12 mouse cellular contexts compared by ENCODE assay signal in genomic region chr4:106590142-106590541, GRCm38 (mm10). TPM values are rescaled to one million over a fixed set of nuclear protein-coding genes. Genes with fewer than 3 reads are reported as not detected.
DNase-seq lines count a peak whose midpoint lies in the region; ATAC-seq and TF ChIP-seq lines count a peak whose summit lies in the region.
"Had no signal": no experiment of that assay in that cellular context is flagged by ENCODE, and none has a peak within 500 bp of the region (broad histone marks: within the 10 kb centered on the region; RNA-seq: fewer than 3 reads in every experiment).

No protein-coding gene starts in this region.

- no peak overlapping the region for H3K9ac ChIP-seq in intestine, postnatal 0 days (ENCODE audit: low read depth, low read length)
- H3K9ac ChIP-seq in intestine, embryonic 16.5 days (ENCODE audit: low read depth, low read length): no peak overlapping the region
- no peak overlapping the region for H3K9ac ChIP-seq in lung, embryonic 16.5 days (ENCODE audit: low read length)
- no peak overlapping the region for H3K9ac ChIP-seq in forebrain, embryonic 14.5 days (ENCODE audit: low read length)
- H3K9ac ChIP-seq in forebrain, embryonic 16.5 days (replicated peaks; ENCODE audit: low read depth, low read length): no peak overlapping the region
- H3K9ac ChIP-seq: embryonic facial prominence, embryonic 13.5 days; intestine, embryonic 15.5 days had no signal

- peaks cover 43% of the 10 kb centered on the region for H3K36me3 ChIP-seq in intestine, postnatal 0 days (ENCODE audit: control insufficient read depth, insufficient read depth)
- H3K36me3 ChIP-seq in intestine, embryonic 16.5 days (ENCODE audit: control insufficient read depth, insufficient read depth, low read length): peaks cover 28% of the 10 kb centered on the region
- peaks cover 22% of the 10 kb centered on the region for H3K36me3 ChIP-seq in lung, embryonic 16.5 days (ENCODE audit: control insufficient read depth, insufficient read depth, low read length)
- H3K36me3 ChIP-seq in forebrain, embryonic 14.5 days (ENCODE audit: control insufficient read depth, insufficient read depth, low read length): peaks cover 52% of the 10 kb centered on the region
- H3K36me3 ChIP-seq in forebrain, embryonic 16.5 days (ENCODE audit: control insufficient read depth, insufficient read depth): peaks cover 22% of the 10 kb centered on the region

- WGBS in intestine, postnatal 0 days: 53% methylated on average over 9 of the region's 9 CpGs
- 63% methylated on average over 9 of the region's 9 CpGs for WGBS in intestine, embryonic 16.5 days
- 31% methylated on average over 9 of the region's 9 CpGs for WGBS in lung, embryonic 16.5 days
- WGBS in forebrain, embryonic 14.5 days: 84% methylated on average over 9 of the region's 9 CpGs
- WGBS in forebrain, embryonic 16.5 days: 83% methylated on average over 9 of the region's 9 CpGs

- no peak overlapping the region; the same call in 1 of the 2 replicates for H3K27ac ChIP-seq in intestine, postnatal 0 days (ENCODE audit: low read depth, low read length)
- H3K27ac ChIP-seq in intestine, embryonic 16.5 days (ENCODE audit: low read length): no peak overlapping the region
- peak overlapping the region; percentile 27; the same call in 1 of the 2 replicates for H3K27ac ChIP-seq in lung, embryonic 16.5 days (ENCODE audit: low read length)
- no peak overlapping the region for H3K27ac ChIP-seq in forebrain, embryonic 14.5 days (ENCODE audit: low read depth, low read length)
- H3K27ac ChIP-seq in forebrain, embryonic 16.5 days (ENCODE audit: low read length): no peak overlapping the region
- H3K27ac ChIP-seq: embryonic facial prominence, embryonic 13.5 days; intestine, embryonic 15.5 days had no signal

- no peak overlapping the region for H3K4me2 ChIP-seq in intestine, postnatal 0 days (replicated peaks; ENCODE audit: low read depth)
- H3K4me2 ChIP-seq in intestine, embryonic 16.5 days (ENCODE audit: low read depth, low read length): no peak overlapping the region
- no peak overlapping the region for H3K4me2 ChIP-seq in lung, embryonic 16.5 days (ENCODE audit: low read depth, low read length)
- no peak overlapping the region for H3K4me2 ChIP-seq in forebrain, embryonic 14.5 days (ENCODE audit: low read length)
- no peak overlapping the region for H3K4me2 ChIP-seq in forebrain, embryonic 16.5 days (ENCODE audit: low read length)
- H3K4me2 ChIP-seq: embryonic facial prominence, embryonic 13.5 days; intestine, embryonic 15.5 days had no signal

- peak; percentile 36 to 39 for DNase-seq in urinary bladder, postnatal 36 days (ENCODE audit: low spot score in 2 of 2)
- DNase-seq in urinary bladder, postnatal 4 days (ENCODE audit: low spot score in 2 of 2): no peak
- peak; percentile 19 to 33 for DNase-seq in thymus, postnatal 36 days
- DNase-seq in forebrain, embryonic 14.5 days (ENCODE audit: low spot score): no peak
- DNase-seq: cerebellum, adult 9-10 months had no signal

- no peaks in the 10 kb centered on the region for H3K27me3 ChIP-seq in intestine, postnatal 0 days (replicated peaks; ENCODE audit: control insufficient read depth, insufficient read depth, low read length)
- no peaks in the 10 kb centered on the region for H3K27me3 ChIP-seq in intestine, embryonic 16.5 days (replicated peaks; ENCODE audit: control insufficient read depth, insufficient read depth, low read length)
- no peaks in the 10 kb centered on the region for H3K27me3 ChIP-seq in lung, embryonic 16.5 days (ENCODE audit: control insufficient read depth, insufficient read depth, low read depth, low read length)
- no peaks in the 10 kb centered on the region for H3K27me3 ChIP-seq in forebrain, embryonic 14.5 days (replicated peaks; ENCODE audit: control insufficient read depth, insufficient read depth, low read length)
- H3K27me3 ChIP-seq in forebrain, embryonic 16.5 days (replicated peaks; ENCODE audit: control insufficient read depth, insufficient read depth, low read length): no peaks in the 10 kb centered on the region
- H3K27me3 ChIP-seq: embryonic facial prominence, embryonic 13.5 days; intestine, embryonic 15.5 days had no signal

- no peak for TF ChIP-seq CTCF in intestine, postnatal 0 days (IDR thresholded peaks at IDR 0.05; ENCODE audit: low read depth)

- no peaks in the 10 kb centered on the region for H3K9me3 ChIP-seq in intestine, postnatal 0 days (ENCODE audit: control insufficient read depth)
- H3K9me3 ChIP-seq in intestine, embryonic 16.5 days (ENCODE audit: control insufficient read depth, low read length): no peaks in the 10 kb centered on the region
- H3K9me3 ChIP-seq in lung, embryonic 16.5 days (ENCODE audit: control insufficient read depth, low read length): no peaks in the 10 kb centered on the region
- H3K9me3 ChIP-seq in forebrain, embryonic 14.5 days (replicated peaks; ENCODE audit: control insufficient read depth, low read length): no peaks in the 10 kb centered on the region
- H3K9me3 ChIP-seq in forebrain, embryonic 16.5 days (ENCODE audit: control insufficient read depth, low read length): no peaks in the 10 kb centered on the region
- H3K9me3 ChIP-seq: embryonic facial prominence, embryonic 13.5 days; intestine, embryonic 15.5 days had no signal

- ATAC-seq in intestine, postnatal 0 days: peak; percentile 35
- no peak for ATAC-seq in intestine, embryonic 16.5 days
- ATAC-seq in lung, embryonic 16.5 days (ENCODE audit: low read depth): peak; percentile 76
- ATAC-seq in forebrain, embryonic 14.5 days: no peak
- ATAC-seq in forebrain, embryonic 16.5 days: no peak
- ATAC-seq: intestine, embryonic 15.5 days had no signal

- H3K4me1 ChIP-seq in intestine, postnatal 0 days (replicated peaks; ENCODE audit: control insufficient read depth, insufficient read depth, low read length): no peaks in the 10 kb centered on the region
- H3K4me1 ChIP-seq in intestine, embryonic 16.5 days (ENCODE audit: control insufficient read depth, insufficient read depth, low read length): no peaks in the 10 kb centered on the region
- H3K4me1 ChIP-seq in lung, embryonic 16.5 days (replicated peaks; ENCODE audit: control insufficient read depth, insufficient read depth, low read length): peaks cover 10% of the 10 kb centered on the region; the same call in 1 of the 2 replicates
- no peaks in the 10 kb centered on the region for H3K4me1 ChIP-seq in forebrain, embryonic 14.5 days (ENCODE audit: control insufficient read depth, insufficient read depth, low read length)
- no peaks in the 10 kb centered on the region for H3K4me1 ChIP-seq in forebrain, embryonic 16.5 days (replicated peaks; ENCODE audit: control insufficient read depth, insufficient read depth, low read length)
- H3K4me1 ChIP-seq: embryonic facial prominence, embryonic 13.5 days; intestine, embryonic 15.5 days had no signal

- H3K4me3 ChIP-seq in intestine, postnatal 0 days (ENCODE audit: low read depth, low read length): no peak overlapping the region
- H3K4me3 ChIP-seq in intestine, embryonic 16.5 days (ENCODE audit: low read length): no peak overlapping the region
- no peak overlapping the region for H3K4me3 ChIP-seq in lung, embryonic 16.5 days (ENCODE audit: low read length)
- H3K4me3 ChIP-seq in forebrain, embryonic 14.5 days (ENCODE audit: low read depth, low read length): no peak overlapping the region
- H3K4me3 ChIP-seq in forebrain, embryonic 16.5 days (replicated peaks; ENCODE audit: low read length): no peak overlapping the region
- H3K4me3 ChIP-seq: embryonic facial prominence, embryonic 13.5 days; intestine, embryonic 15.5 days had no signal

RNA-seq across cellular contexts. Expression of gene Lexm, which starts 26.9 kb away (rescaled TPM):
- not detected in 2 replicates for polyA plus RNA-seq in intestine, postnatal 0 days (2015; fragmentation: Nextera tagmentation; extraction: Ambion mirVana)
- polyA plus RNA-seq in intestine, embryonic 16.5 days (2015; fragmentation: Nextera tagmentation; extraction: Ambion mirVana): not detected in 2 replicates
- polyA plus RNA-seq in lung, embryonic 16.5 days (2015; fragmentation: Nextera tagmentation; extraction: Ambion mirVana): not detected in 2 replicates
- not detected in 2 replicates for polyA plus RNA-seq in forebrain, embryonic 14.5 days (2014; fragmentation: Nextera tagmentation; extraction: Ambion mirVana)
- not detected in 2 replicates for polyA plus RNA-seq in forebrain, embryonic 16.5 days (2015; fragmentation: Nextera tagmentation; extraction: Ambion mirVana)
- polyA plus RNA-seq: embryonic facial prominence, embryonic 13.5 days; heart, postnatal 0 days; intestine, embryonic 15.5 days had no signal

RNA-seq across cellular contexts. Expression of gene Dhcr24, which starts 29.3 kb away (rescaled TPM):
- polyA plus RNA-seq in intestine, postnatal 0 days (2015; fragmentation: Nextera tagmentation; extraction: Ambion mirVana): 6.5 and 7.9 TPM in 2 replicates
- polyA plus RNA-seq in intestine, embryonic 16.5 days (2015; fragmentation: Nextera tagmentation; extraction: Ambion mirVana): 5.5 and 6.4 TPM in 2 replicates
- 2.0 and 2.9 TPM in 2 replicates for polyA plus RNA-seq in lung, embryonic 16.5 days (2015; fragmentation: Nextera tagmentation; extraction: Ambion mirVana)
- 16.4 and 16.6 TPM in 2 replicates for polyA plus RNA-seq in forebrain, embryonic 14.5 days (2014; fragmentation: Nextera tagmentation; extraction: Ambion mirVana)
- polyA plus RNA-seq in forebrain, embryonic 16.5 days (2015; fragmentation: Nextera tagmentation; extraction: Ambion mirVana): 3.9 and 4.2 TPM in 2 replicates

RNA-seq across cellular contexts. Expression of gene Ttc22, which starts 32.1 kb away (rescaled TPM):
- 61.9 and 66.4 TPM in 2 replicates for polyA plus RNA-seq in intestine, postnatal 0 days (2015; fragmentation: Nextera tagmentation; extraction: Ambion mirVana)
- polyA plus RNA-seq in intestine, embryonic 16.5 days (2015; fragmentation: Nextera tagmentation; extraction: Ambion mirVana): 15.1 and 20.1 TPM in 2 replicates
- 1.2 and 1.8 TPM in 2 replicates for polyA plus RNA-seq in lung, embryonic 16.5 days (2015; fragmentation: Nextera tagmentation; extraction: Ambion mirVana)
- polyA plus RNA-seq in forebrain, embryonic 14.5 days (2014; fragmentation: Nextera tagmentation; extraction: Ambion mirVana): 0.46 and 0.53 TPM in 2 replicates
- 0.40 and 0.71 TPM in 2 replicates for polyA plus RNA-seq in forebrain, embryonic 16.5 days (2015; fragmentation: Nextera tagmentation; extraction: Ambion mirVana)

Comparison
In these comparisons a context has a peak if more than half of its experiments do, and no peak if none do; other contexts are left out.
1. ATAC-seq: peak in intestine, postnatal 0 days (single experiment) and lung, embryonic 16.5 days (single experiment); none in intestine, embryonic 16.5 days (single experiment), forebrain, embryonic 14.5 days (single experiment) and forebrain, embryonic 16.5 days (single experiment).
2. DNase-seq: peak in urinary bladder, postnatal 36 days (2 of 2) and thymus, postnatal 36 days (2 of 2); none in urinary bladder, postnatal 4 days (0 of 2) and forebrain, embryonic 14.5 days (single experiment).